Mouse (Mus musculus) erythroblast, embryonic 14.5 days (primary cell): Measurements from ENCODE around the gene Celf2.

Experiments
- GATA1 ChIP-seq: IDR thresholded peaks from 2 replicates; pipeline ENCODE4 v1.6.1; 2012; ENCODE audit warnings: low read length, inconsistent platforms, mixed read lengths
- TAL1 ChIP-seq: IDR thresholded peaks from 3 replicates; pipeline ENCODE4 v1.6.1; 2012; ENCODE audit warnings: low read length, inconsistent platforms, mixed read lengths

- no peak for TF ChIP-seq GATA1
- no peak for TF ChIP-seq TAL1
Measured at GRCm38 (mm10) chr2:7395473-7395872, 113.9 kb downstream of the Celf2 start.
